Comparison of ENCODE assay signal across 25 mouse cellular contexts in genomic region chr11:79037555-79037954, GRCm38 (mm10). TPM values are rescaled to one million over a fixed set of nuclear protein-coding genes. Genes with fewer than 3 reads are reported as not detected.
DNase-seq lines count a peak whose midpoint lies in the region; ATAC-seq and TF ChIP-seq lines count a peak whose summit lies in the region.
"Had no signal": no experiment of that assay in that cellular context is flagged by ENCODE, and none has a peak within 500 bp of the region (broad histone marks: within the 10 kb centered on the region; RNA-seq: fewer than 3 reads in every experiment).

No protein-coding gene starts in this region.

- no peak for TF ChIP-seq EP300 in liver, postnatal 0 days (IDR thresholded peaks at IDR 0.05; ENCODE audit: low read depth)

- 0 out of 2 replicates have a peak, but pooled peaks have one; percentile 37 for ATAC-seq in liver, embryonic 13.5 days (ENCODE audit: low read depth)
- no peak for ATAC-seq in liver, postnatal 0 days
- ATAC-seq: CD4-positive, CD25-positive, alpha-beta regulatory T cell, adult 4 months; forebrain, embryonic 15.5 days had no signal

- 32% methylated on average over 12 of the region's 12 CpGs for WGBS in liver, embryonic 13.5 days (ENCODE audit: insufficient replicate concordance)
- WGBS in liver, postnatal 0 days (ENCODE audit: insufficient replicate concordance) = 61% methylated on average over 12 of the region's 12 CpGs

- H3K36me3 ChIP-seq in liver, embryonic 13.5 days = peaks cover 13% of the 10 kb centered on the region; the same call in 1 of the 2 replicates
- peaks cover 1% of the 10 kb centered on the region for H3K36me3 ChIP-seq in liver, postnatal 0 days (replicated peaks; ENCODE audit: insufficient read depth, low read length)

- no peak for TF ChIP-seq CTCF in liver, postnatal 0 days (IDR thresholded peaks at IDR 0.05; ENCODE audit: low read depth)

- H3K4me3 ChIP-seq in liver, embryonic 13.5 days (replicated peaks) = no peak overlapping the region
- H3K4me3 ChIP-seq in liver, postnatal 0 days (ENCODE audit: low read depth, low read length) = no peak overlapping the region
- H3K4me3 ChIP-seq: embryonic facial prominence, embryonic 10.5 days; embryonic facial prominence, embryonic 13.5 days; erythroblast, embryonic 14.5 days; forebrain, embryonic 12.5 days; forebrain, embryonic 15.5 days; heart, embryonic 12.5 days; heart, embryonic 15.5 days; hindbrain, embryonic 15.5 days had no signal

- H3K4me1 ChIP-seq in liver, embryonic 13.5 days (replicated peaks) = peaks cover 18% of the 10 kb centered on the region
- peaks cover 3% of the 10 kb centered on the region; the same call in 1 of the 2 replicates for H3K4me1 ChIP-seq in liver, postnatal 0 days (ENCODE audit: insufficient read depth)

- no peaks in the 10 kb centered on the region for H3K27me3 ChIP-seq in liver, embryonic 13.5 days
- no peaks in the 10 kb centered on the region for H3K27me3 ChIP-seq in liver, postnatal 0 days (ENCODE audit: insufficient read depth, low read length)
- H3K27me3 ChIP-seq: embryonic facial prominence, embryonic 13.5 days; forebrain, embryonic 12.5 days; forebrain, embryonic 15.5 days; heart, embryonic 12.5 days; heart, embryonic 15.5 days; hindbrain, embryonic 15.5 days had no signal

- H3K9me3 ChIP-seq in liver, embryonic 13.5 days (replicated peaks) = no peaks in the 10 kb centered on the region
- no peaks in the 10 kb centered on the region for H3K9me3 ChIP-seq in liver, postnatal 0 days (ENCODE audit: low read length)
- H3K9me3 ChIP-seq: embryonic facial prominence, embryonic 10.5 days; embryonic facial prominence, embryonic 13.5 days; forebrain, embryonic 12.5 days; forebrain, embryonic 15.5 days; heart, embryonic 12.5 days; heart, embryonic 15.5 days; hindbrain, embryonic 15.5 days had no signal

- no peak overlapping the region for H3K4me2 ChIP-seq in liver, embryonic 13.5 days
- H3K4me2 ChIP-seq in liver, postnatal 0 days (ENCODE audit: low read depth, low read length) = no peak overlapping the region
- H3K4me2 ChIP-seq: embryonic facial prominence, embryonic 13.5 days; forebrain, embryonic 12.5 days; forebrain, embryonic 15.5 days; heart, embryonic 12.5 days; heart, embryonic 15.5 days; hindbrain, embryonic 15.5 days had no signal

- H3K27ac ChIP-seq in liver, embryonic 13.5 days = no peak overlapping the region
- H3K27ac ChIP-seq in liver, postnatal 0 days (ENCODE audit: low read depth) = no peak overlapping the region
- H3K27ac ChIP-seq: embryonic facial prominence, embryonic 10.5 days; embryonic facial prominence, embryonic 13.5 days; forebrain, embryonic 12.5 days; forebrain, embryonic 15.5 days; heart, embryonic 15.5 days; hindbrain, embryonic 15.5 days had no signal

- no peak overlapping the region for H3K9ac ChIP-seq in liver, embryonic 13.5 days
- no peak overlapping the region for H3K9ac ChIP-seq in liver, postnatal 0 days (replicated peaks)
- H3K9ac ChIP-seq: embryonic facial prominence, embryonic 13.5 days; forebrain, embryonic 12.5 days; forebrain, embryonic 15.5 days; heart, embryonic 12.5 days; heart, embryonic 15.5 days; hindbrain, embryonic 15.5 days had no signal

- DNase-seq in layer of hippocampus, adult 8-10 months (ENCODE audit: low spot score in 2 of 2) = peak; percentile 30 to 49
- no peak for DNase-seq in layer of hippocampus, postnatal 25 days (ENCODE audit: extremely low spot score in 1 of 2, low spot score in 1 of 2)
- no peak for DNase-seq in liver, embryonic 13.5 days
- no peak for DNase-seq in liver, postnatal 0 days
- DNase-seq in brain, adult 2 months (ENCODE audit: low read depth, low spot score) = peak; percentile 53
- no peak for DNase-seq in urinary bladder, adult 18-20 months (ENCODE audit: low spot score in 2 of 2)
- DNase-seq: adrenal gland, adult 2 months; adrenal gland, postnatal 14 days; cerebellum, adult 11-12 months; cerebellum, adult 8-10 months; cerebellum, postnatal 36 days; embryo, embryonic 11 days; gastrocnemius, postnatal 25 days; heart, adult 18-20 months; heart, postnatal 10 days; heart, postnatal 36 days had no signal

RNA-seq across cellular contexts. Expression of gene Lgals9, which starts 52.8 kb away (rescaled TPM):
- total RNA-seq in layer of hippocampus, adult 8-10 months (2022) = 10 to 100 TPM in 2 of 4 experiments, 1 to 10 TPM in 2; 3.7 to 18.7 (median 8.7) TPM
- total RNA-seq in layer of hippocampus, postnatal 25 days (2021) = 1 to 10 TPM; 4.3 to 5.5 TPM
- 64.8 and 69.1 TPM in 2 replicates for polyA plus RNA-seq in liver, embryonic 13.5 days (2015; fragmentation: Nextera tagmentation; extraction: Ambion mirVana)
- 361 and 373 TPM in 2 replicates for polyA plus RNA-seq in liver, postnatal 0 days (2015; fragmentation: Nextera tagmentation; extraction: Ambion mirVana)

Comparison
In these comparisons a context has a peak if more than half of its experiments do, and no peak if none do; other contexts are left out.
1. DNase-seq: peak in layer of hippocampus, adult 8-10 months (2 of 2) and brain, adult 2 months (single experiment); none in layer of hippocampus, postnatal 25 days (0 of 2), liver, embryonic 13.5 days (single experiment), liver, postnatal 0 days (single experiment) and urinary bladder, adult 18-20 months (0 of 2).